Mouse (Mus musculus): Measurements from ENCODE around the gene B4galt5. TPM values are rescaled to one million over a fixed set of nuclear protein-coding genes. Genes with fewer than 3 reads are reported as not detected.

Gene B4galt5
- polyA plus RNA-seq, 1 experiment from 2014 or later = 4.5 TPM

DNA sequence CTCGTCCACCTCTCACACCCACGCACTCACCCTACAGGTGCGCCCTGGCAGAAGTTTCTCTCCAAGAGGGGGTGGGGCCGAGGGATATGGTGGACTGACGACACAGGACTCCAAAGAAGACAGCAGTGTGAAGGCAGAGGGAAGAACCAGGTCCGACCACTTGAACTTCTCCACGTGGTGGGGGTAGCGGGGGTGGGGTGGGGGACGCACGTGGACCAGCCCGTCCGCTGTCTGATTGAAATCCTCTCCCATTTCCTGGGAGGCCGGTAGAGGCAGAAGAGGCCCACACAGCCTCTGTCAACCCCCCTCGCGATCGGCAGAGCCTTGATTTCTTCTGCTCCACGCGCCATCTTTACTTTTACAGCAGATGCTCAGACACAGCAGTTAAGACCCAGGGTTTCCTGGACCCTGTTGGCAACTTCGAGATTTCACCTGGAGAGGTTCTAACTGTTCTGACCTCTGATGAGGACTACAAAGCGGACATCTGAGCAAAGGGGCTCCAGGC, 18.8 kb upstream of the B4galt5 start:
- ATAC-seq (ENCODE audit: low FRiP score, low TSS enrichment) = no peak
- TF ChIP-seq CTCF (IDR thresholded peaks at IDR 0.05; ENCODE audit: low read depth) = no peak
- TF ChIP-seq EP300 (optimal IDR thresholded peaks at IDR 0.05) = no peak
- Histone ChIP-seq H3K27me3 (ENCODE audit: control insufficient read depth, insufficient read depth, low read length) (no peaks in the 10 kb centered on the region), H3K4me2 (replicated peaks; ENCODE audit: low read depth) (no peak overlapping the region), H3K4me3 (ENCODE audit: low read depth, low read length) (no peak overlapping the region), H3K9ac (ENCODE audit: low read length) (no peak overlapping the region), H3K36me3 (ENCODE audit: control insufficient read depth, insufficient read depth, low read length) (no peaks in the 10 kb centered on the region), H3K4me1 (replicated peaks; ENCODE audit: control insufficient read depth, insufficient read depth) (no peaks in the 10 kb centered on the region), H3K9me3 (ENCODE audit: control insufficient read depth, low read length) (no peaks in the 10 kb centered on the region), H3K27ac (replicated peaks) (no peak overlapping the region)
- 36% methylated on average over 20 of the region's 20 CpGs for WGBS
- peak; percentile 63 for DNase-seq (ENCODE audit: low spot score)

DNA sequence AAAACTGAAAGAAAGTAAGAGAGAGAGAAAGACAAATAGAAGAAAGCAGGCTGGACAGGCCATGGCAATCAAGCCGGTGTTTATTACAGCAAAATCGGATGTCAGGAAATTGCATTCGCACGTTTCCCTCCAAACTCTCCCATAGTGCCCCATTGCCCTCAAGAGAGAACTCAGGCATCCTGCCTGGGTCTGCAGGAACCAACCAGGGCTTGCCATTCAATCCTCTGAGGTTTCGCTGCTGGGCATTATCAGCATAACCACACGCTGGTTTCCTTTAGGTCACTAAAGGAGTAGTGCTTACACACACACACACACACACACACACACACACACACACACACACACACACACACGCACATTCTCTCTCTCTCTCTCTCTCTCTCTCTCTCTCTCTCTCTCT, 18.3 kb upstream of the B4galt5 start:
- WGBS = 39% methylated on average over 7 of the region's 7 CpGs
- no peak overlapping the region for H3K4me3 ChIP-seq (ENCODE audit: low read depth, low read length)
- TF ChIP-seq CTCF (IDR thresholded peaks at IDR 0.05; ENCODE audit: low read depth) (no peak), EP300 (optimal IDR thresholded peaks at IDR 0.05) (no peak)
- H3K9ac ChIP-seq (ENCODE audit: low read length) = no peak overlapping the region
- no peak overlapping the region for H3K27ac ChIP-seq (replicated peaks)
- no peaks in the 10 kb centered on the region for H3K27me3 ChIP-seq (ENCODE audit: control insufficient read depth, insufficient read depth, low read length)
- DNase-seq (ENCODE audit: low spot score) (peak; percentile 45), ATAC-seq (ENCODE audit: low FRiP score, low TSS enrichment) (no peak)
- no peaks in the 10 kb centered on the region for H3K36me3 ChIP-seq (ENCODE audit: control insufficient read depth, insufficient read depth, low read length)
- H3K9me3 ChIP-seq (ENCODE audit: control insufficient read depth, low read length) = no peaks in the 10 kb centered on the region
- no peaks in the 10 kb centered on the region for H3K4me1 ChIP-seq (replicated peaks; ENCODE audit: control insufficient read depth, insufficient read depth)
- H3K4me2 ChIP-seq (replicated peaks; ENCODE audit: low read depth) = no peak overlapping the region

DNA sequence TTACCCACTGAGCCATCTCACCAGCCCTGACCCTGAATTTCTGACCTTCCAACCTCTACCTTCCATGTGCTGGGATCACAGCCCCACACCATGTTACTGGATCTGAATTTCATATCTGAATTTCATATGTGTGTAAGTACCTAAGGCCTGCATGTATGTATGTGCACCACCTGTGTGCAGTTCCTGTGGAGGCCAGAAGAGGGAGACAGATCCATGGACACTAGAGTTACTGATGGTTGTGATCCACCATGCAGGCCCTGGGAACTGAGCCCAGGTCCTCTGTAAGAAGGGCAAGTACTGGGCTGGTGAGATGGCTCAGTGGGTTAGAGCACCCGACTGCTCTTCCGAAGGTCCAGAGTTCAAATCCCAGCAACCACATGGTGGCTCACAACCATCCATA, 16.1 kb upstream of the B4galt5 start:
- no peak for DNase-seq (ENCODE audit: low spot score)
- WGBS = 100% methylated on average over 2 of the region's 2 CpGs
- no peak overlapping the region for H3K27ac ChIP-seq (replicated peaks)
- no peak for ATAC-seq (ENCODE audit: low FRiP score, low TSS enrichment)
- no peaks in the 10 kb centered on the region for H3K9me3 ChIP-seq (ENCODE audit: control insufficient read depth, low read length)
- no peak overlapping the region for H3K9ac ChIP-seq (ENCODE audit: low read length)
- H3K4me1 ChIP-seq (replicated peaks; ENCODE audit: control insufficient read depth, insufficient read depth) = no peaks in the 10 kb centered on the region
- TF ChIP-seq EP300 (optimal IDR thresholded peaks at IDR 0.05) = no peak
- TF ChIP-seq CTCF (IDR thresholded peaks at IDR 0.05; ENCODE audit: low read depth) = peak; percentile 41
- no peak overlapping the region for H3K4me2 ChIP-seq (replicated peaks; ENCODE audit: low read depth)
- H3K27me3 ChIP-seq (ENCODE audit: control insufficient read depth, insufficient read depth, low read length) = no peaks in the 10 kb centered on the region
- H3K36me3 ChIP-seq (ENCODE audit: control insufficient read depth, insufficient read depth, low read length) = no peaks in the 10 kb centered on the region
- H3K4me3 ChIP-seq (ENCODE audit: low read depth, low read length) = no peak overlapping the region

DNA sequence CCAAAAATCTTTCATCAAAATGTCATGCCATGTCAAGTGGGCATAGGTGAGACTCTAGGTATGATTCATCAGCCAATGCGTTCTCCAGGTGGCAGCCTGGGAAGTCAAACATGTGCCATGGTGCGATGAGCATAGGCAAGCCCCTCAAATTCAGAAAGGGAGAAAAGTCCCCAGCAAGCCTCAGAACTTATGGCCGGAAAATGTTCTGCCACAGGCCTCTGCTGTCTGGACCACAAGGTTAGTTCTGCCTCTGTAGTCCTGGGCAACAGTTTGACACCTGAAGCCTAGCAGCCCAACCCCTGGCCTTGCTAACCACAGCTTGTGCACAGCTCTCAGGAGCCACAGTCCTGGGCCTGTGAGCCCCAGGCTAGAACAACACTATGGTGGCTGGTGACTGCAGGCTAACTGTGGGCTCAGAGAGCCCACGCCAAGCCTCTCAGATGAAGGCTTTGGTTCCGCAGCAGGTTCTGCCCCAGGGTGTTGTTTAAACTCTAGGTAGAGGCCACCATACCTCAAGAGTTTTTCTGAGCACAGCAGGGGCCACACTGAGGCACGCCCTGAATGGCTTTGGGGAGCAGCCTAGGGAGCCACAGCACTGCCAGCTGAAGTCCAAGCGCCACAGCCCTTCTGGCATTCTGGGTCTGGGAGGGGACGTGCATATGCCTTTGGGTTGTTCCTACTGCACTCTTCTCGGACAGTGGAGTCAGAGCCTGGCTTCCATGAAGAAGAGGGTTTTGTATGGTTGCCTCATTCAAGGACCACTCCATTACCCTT, 14.5 kb upstream of the B4galt5 start:
- Histone ChIP-seq H3K9me3 (ENCODE audit: control insufficient read depth, low read length) (no peaks in the 10 kb centered on the region), H3K4me2 (replicated peaks; ENCODE audit: low read depth) (no peak overlapping the region), H3K27ac (replicated peaks) (no peak overlapping the region), H3K9ac (ENCODE audit: low read length) (no peak overlapping the region), H3K4me1 (replicated peaks; ENCODE audit: control insufficient read depth, insufficient read depth) (no peaks in the 10 kb centered on the region), H3K36me3 (ENCODE audit: control insufficient read depth, insufficient read depth, low read length) (no peaks in the 10 kb centered on the region), H3K27me3 (ENCODE audit: control insufficient read depth, insufficient read depth, low read length) (no peaks in the 10 kb centered on the region), H3K4me3 (ENCODE audit: low read depth, low read length) (no peak overlapping the region)
- no peak for TF ChIP-seq CTCF (IDR thresholded peaks at IDR 0.05; ENCODE audit: low read depth)
- no peak for TF ChIP-seq EP300 (optimal IDR thresholded peaks at IDR 0.05)
- DNase-seq (ENCODE audit: low spot score) = no peak
- no peak for ATAC-seq (ENCODE audit: low FRiP score, low TSS enrichment)
- WGBS = 80% methylated on average over 9 of the region's 9 CpGs

DNA sequence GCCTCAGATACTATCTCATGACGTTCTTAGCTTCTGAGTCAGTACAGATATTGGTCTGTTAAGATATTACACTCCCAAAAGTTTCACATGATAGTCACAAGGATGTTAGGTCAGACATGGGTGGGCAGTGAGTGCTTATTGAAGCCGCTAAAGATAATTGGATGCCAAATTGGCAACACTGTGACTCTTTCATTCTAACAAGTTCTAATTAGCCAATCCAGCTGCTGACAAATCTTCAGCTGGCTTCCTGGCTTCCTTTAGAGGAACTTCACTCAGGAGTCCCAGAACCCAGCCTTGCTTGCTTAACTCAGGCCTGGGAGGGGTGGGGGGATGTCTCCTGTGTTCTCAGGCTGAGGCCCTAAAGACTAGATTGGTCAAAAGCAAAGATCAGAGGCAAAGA, 9.5 kb upstream of the B4galt5 start:
- Histone ChIP-seq H3K4me1 (replicated peaks; ENCODE audit: control insufficient read depth, insufficient read depth) (no peaks in the 10 kb centered on the region), H3K27me3 (ENCODE audit: control insufficient read depth, insufficient read depth, low read length) (no peaks in the 10 kb centered on the region), H3K27ac (replicated peaks) (no peak overlapping the region), H3K9ac (ENCODE audit: low read length) (no peak overlapping the region), H3K4me3 (ENCODE audit: low read depth, low read length) (no peak overlapping the region), H3K36me3 (ENCODE audit: control insufficient read depth, insufficient read depth, low read length) (no peaks in the 10 kb centered on the region), H3K4me2 (replicated peaks; ENCODE audit: low read depth) (no peak overlapping the region), H3K9me3 (ENCODE audit: control insufficient read depth, low read length) (no peaks in the 10 kb centered on the region)
- ATAC-seq (ENCODE audit: low FRiP score, low TSS enrichment) (no peak), DNase-seq (ENCODE audit: low spot score) (no peak)
- WGBS = 60% methylated on average over 2 of the region's 2 CpGs
- TF ChIP-seq EP300 (optimal IDR thresholded peaks at IDR 0.05) (no peak), CTCF (IDR thresholded peaks at IDR 0.05; ENCODE audit: low read depth) (no peak)

DNA sequence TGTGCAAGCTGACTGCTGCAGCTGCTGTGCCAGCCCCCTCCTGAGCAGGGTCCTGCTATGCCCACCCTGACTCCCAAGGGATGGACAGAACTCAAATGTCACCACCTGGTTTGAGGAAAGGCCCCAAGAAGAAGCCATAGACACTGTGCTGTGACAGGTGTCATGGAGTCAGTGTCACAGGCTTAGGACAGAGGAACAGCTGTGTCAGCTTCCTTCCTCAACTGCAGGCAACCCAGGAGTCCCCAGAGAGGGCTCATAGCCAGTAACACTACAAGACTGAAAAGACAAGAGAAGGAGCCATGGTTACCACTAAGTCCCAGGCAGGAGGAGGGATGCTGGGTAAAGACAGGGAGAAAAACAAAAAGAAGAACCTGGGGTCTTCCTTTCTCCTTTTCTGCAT, 7.9 kb upstream of the B4galt5 start:
- H3K36me3 ChIP-seq (ENCODE audit: control insufficient read depth, insufficient read depth, low read length) = no peaks in the 10 kb centered on the region
- H3K27me3 ChIP-seq (ENCODE audit: control insufficient read depth, insufficient read depth, low read length) = no peaks in the 10 kb centered on the region
- no peaks in the 10 kb centered on the region for H3K9me3 ChIP-seq (ENCODE audit: control insufficient read depth, low read length)
- no peaks in the 10 kb centered on the region for H3K4me1 ChIP-seq (replicated peaks; ENCODE audit: control insufficient read depth, insufficient read depth)
- no peak overlapping the region for H3K4me3 ChIP-seq (ENCODE audit: low read depth, low read length)
- no peak overlapping the region for H3K27ac ChIP-seq (replicated peaks)
- DNase-seq (ENCODE audit: low spot score) (no peak), ATAC-seq (ENCODE audit: low FRiP score, low TSS enrichment) (no peak)
- no peak overlapping the region for H3K9ac ChIP-seq (ENCODE audit: low read length)
- no peak overlapping the region for H3K4me2 ChIP-seq (replicated peaks; ENCODE audit: low read depth)
- no peak for TF ChIP-seq EP300 (optimal IDR thresholded peaks at IDR 0.05)
- no peak for TF ChIP-seq CTCF (IDR thresholded peaks at IDR 0.05; ENCODE audit: low read depth)

Measured in stomach, postnatal 0 days (tissue).